Mouse (Mus musculus): Measurements from ENCODE around the gene Pin4. TPM values are rescaled to one million over a fixed set of nuclear protein-coding genes. Genes with fewer than 3 reads are reported as not detected.

The Pin4 gene
- total RNA-seq, 1 experiment from 2014 or later = 107 TPM

Other genes with a start within 250 kb of the Pin4 start
- 9.9 and 20.5 TPM in 2 replicates for gene Rtl5, start 48.1 kb upstream of the Pin4 start, total RNA-seq (2017)
- gene Ercc6l, start 37.6 kb downstream of the Pin4 start, total RNA-seq (2017) = 18.9 and 25.4 TPM in 2 replicates
- 2,347 and 3,840 TPM in 2 replicates for gene Rps4x, start 69.9 kb downstream of the Pin4 start, total RNA-seq (2017)
- gene Cited1, start 132.7 kb downstream of the Pin4 start, total RNA-seq (2017) = not detected in 2 replicates